Mouse (Mus musculus): ENCODE results near the gene Pabpc1l.

- TF ChIP-seq POLR2A (IDR thresholded peaks at IDR 0.05; ENCODE audit: insufficient read depth, low read depth, low read length), result no peak
- no peak for TF ChIP-seq EP300 (IDR thresholded peaks at IDR 0.05; ENCODE audit: insufficient read depth, low read depth, low read length)
Measured at GRCm38 (mm10) chr2:163996275-163996674, 29.0 kb upstream of the Pabpc1l start.

Data from heart, adult 2 months (tissue).